Mouse (Mus musculus) embryonic facial prominence, embryonic 14.5 days (tissue): Measurements from ENCODE around the gene Hspb8. TPM values are rescaled to one million over a fixed set of nuclear protein-coding genes. Genes with fewer than 3 reads are reported as not detected.

Source experiments
- ATAC-seq: fragments of 200-750 bp; cut with Nextera tagmentation; 2 replicates; pipeline ENCODE4 v1.8.0; 2017; ENCODE audit warnings: low read depth, moderate number of reproducible peaks, moderate TSS enrichment
- DNase-seq: peaks from one replicate; pipeline ENCODE4 v3.0.0-alpha.2; 2015; ENCODE audit warnings: low spot score
- H3K27ac ChIP-seq: fragments of 300-500 bp; sonication (generic); replicated peaks from 2 replicates; pipeline ENCODE4 v1.5.1; 2014; ENCODE audit warnings: low read depth, mild to moderate bottlenecking, low read length, moderate library complexity
- H3K27me3 ChIP-seq: fragments of 300-500 bp; sonication (generic); replicated peaks from 2 replicates; pipeline ENCODE4 v1.6.1; 2014; ENCODE audit warnings: low read length; ENCODE audit not compliant: control insufficient read depth, insufficient read depth
- H3K36me3 ChIP-seq: fragments of 300-500 bp; sonication (generic); 2 replicates; pipeline ENCODE4 v1.6.1; 2014; ENCODE audit warnings: low read length, mixed read lengths; ENCODE audit not compliant: control insufficient read depth, insufficient read depth
- H3K4me1 ChIP-seq: fragments of 300-500 bp; sonication (generic); 2 replicates; pipeline ENCODE4 v1.6.1; 2014; ENCODE audit warnings: antibody characterized with exemption, low read length; ENCODE audit not compliant: control insufficient read depth, insufficient read depth
- H3K4me2 ChIP-seq: fragments of 300-500 bp; sonication (generic); 2 replicates; pipeline ENCODE4 v1.6.1; 2014; ENCODE audit warnings: low read depth, mild to moderate bottlenecking, low read length, moderate library complexity, mixed read lengths
- H3K4me3 ChIP-seq: fragments of 300-500 bp; sonication (generic); 2 replicates; pipeline ENCODE4 v1.5.1; 2014; ENCODE audit warnings: low read depth, mild to moderate bottlenecking, low read length
- H3K9ac ChIP-seq: fragments of 300-500 bp; sonication (generic); 2 replicates; pipeline ENCODE4 v1.6.1; 2014; ENCODE audit warnings: low read depth, mild to moderate bottlenecking, low read length, moderate library complexity, mixed read lengths
- H3K9me3 ChIP-seq: fragments of 300-500 bp; sonication (generic); 2 replicates; pipeline ENCODE4 v1.6.1; 2016; ENCODE audit warnings: low read length; ENCODE audit not compliant: control insufficient read depth
- WGBS: fragments of 180-500 bp; shearing (Covaris S2); extraction: QIAGEN DNeasy Blood & Tissue Kit; methylation state at CpG from one replicate; pipeline ENCODE4 v1.1.7; 2014; 5-methylcytosine and 5-hydroxymethylcytosine counted together
- polyA plus RNA-seq: library from polyadenylated mRNA; unstranded; fragments of >200 nt; fragmentation: Nextera tagmentation; extraction: Ambion mirVana; gene quantifications from 2 replicates; pipeline ENCODE4 v1.2.1, GENCODE M21; 2014

The Hspb8 gene
- polyA plus RNA-seq, 1 experiment from 2014 or later, result 27.3 TPM

GRCm38 (mm10) chr5:116378872-116379271 lies 43.8 kb downstream of the Hspb8 start:
- H3K4me3 ChIP-seq, result no peak overlapping the region
- no peaks in the 10 kb centered on the region for H3K9me3 ChIP-seq
- H3K36me3 ChIP-seq, result no peaks in the 10 kb centered on the region
- no peak overlapping the region for H3K4me2 ChIP-seq
- H3K27ac ChIP-seq, result no peak overlapping the region
- 0 out of 2 replicates have a peak, but pooled peaks cover 5% of the 10 kb centered on the region for H3K4me1 ChIP-seq
- 39% methylated on average over 5 of the region's 5 CpGs for WGBS
- H3K27me3 ChIP-seq, result 0 out of 2 replicates have a peak, but pooled peaks cover 4% of the 10 kb centered on the region
- DNase-seq, result peak; percentile 54
- ATAC-seq, result peak; percentile 37
- no peak overlapping the region for H3K9ac ChIP-seq

DNA sequence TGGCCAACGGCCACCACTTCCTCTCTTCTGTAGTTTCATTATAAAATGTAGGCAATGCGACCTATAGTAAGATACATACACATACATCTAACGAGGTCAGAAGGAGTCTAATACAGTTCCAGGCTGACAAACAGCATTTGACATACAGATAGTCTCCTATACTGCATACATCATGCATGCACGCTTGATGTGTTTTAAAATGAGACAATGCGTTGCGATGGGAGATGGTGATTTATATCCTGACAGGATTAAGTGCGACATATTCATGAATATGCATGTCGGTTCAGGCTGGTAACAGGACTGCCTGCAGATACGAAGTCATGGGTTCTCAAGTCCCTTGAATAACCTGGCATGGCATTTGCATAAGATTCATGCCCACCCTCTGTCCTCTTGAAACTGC lies 54.7 kb downstream of the Hspb8 start:
- DNase-seq (no peak), ATAC-seq (no peak)
- H3K36me3 ChIP-seq, result no peaks in the 10 kb centered on the region
- no peaks in the 10 kb centered on the region for H3K27me3 ChIP-seq
- H3K4me2 ChIP-seq, result no peak overlapping the region
- WGBS, result 84% methylated on average over 9 of the region's 9 CpGs
- H3K4me3 ChIP-seq, result no peak overlapping the region
- no peaks in the 10 kb centered on the region; the same call in none of the 2 replicates for H3K4me1 ChIP-seq
- no peak overlapping the region for H3K27ac ChIP-seq
- H3K9me3 ChIP-seq, result no peaks in the 10 kb centered on the region
- no peak overlapping the region for H3K9ac ChIP-seq

GRCm38 (mm10) chr5:116366889-116367682 lies 55.6 kb downstream of the Hspb8 start:
- Histone ChIP-seq H3K9ac (no peak overlapping the region), H3K4me3 (no peak overlapping the region), H3K36me3 (no peaks in the 10 kb centered on the region), H3K9me3 (no peaks in the 10 kb centered on the region), H3K4me2 (no peak overlapping the region), H3K4me1 (no peaks in the 10 kb centered on the region; the same call in none of the 2 replicates), H3K27me3 (no peaks in the 10 kb centered on the region), H3K27ac (no peak overlapping the region)
- ATAC-seq, result no peak
- 63% methylated on average over 20 of the region's 20 CpGs for WGBS
- no peak for DNase-seq

- no peak overlapping the region for H3K9ac ChIP-seq
- no peaks in the 10 kb centered on the region for H3K36me3 ChIP-seq
- DNase-seq (no peak), ATAC-seq (no peak)
- no peak overlapping the region for H3K27ac ChIP-seq
- H3K9me3 ChIP-seq, result no peaks in the 10 kb centered on the region
- no peak overlapping the region for H3K4me2 ChIP-seq
- H3K27me3 ChIP-seq, result no peaks in the 10 kb centered on the region
- WGBS, result 76% methylated on average over 6 of the region's 6 CpGs
- H3K4me3 ChIP-seq, result no peak overlapping the region
- 0 out of 2 replicates have a peak, but pooled peaks cover 3% of the 10 kb centered on the region for H3K4me1 ChIP-seq
Observed at GRCm38 (mm10) chr5:116361342-116361741, 61.3 kb downstream of the Hspb8 start.

GRCm38 (mm10) chr5:116360751-116361150 lies 61.9 kb downstream of the Hspb8 start:
- Histone ChIP-seq H3K9ac (no peak overlapping the region), H3K4me2 (no peak overlapping the region), H3K27ac (no peak overlapping the region), H3K27me3 (no peaks in the 10 kb centered on the region), H3K4me3 (no peak overlapping the region), H3K9me3 (no peaks in the 10 kb centered on the region), H3K36me3 (no peaks in the 10 kb centered on the region), H3K4me1 (0 out of 2 replicates have a peak, but pooled peaks cover 3% of the 10 kb centered on the region)
- ATAC-seq (0 out of 2 replicates have a peak, but pooled peaks have one; percentile 50), DNase-seq (peak; percentile 71)
- WGBS, result 22% methylated on average over 4 of the region's 4 CpGs

Other genes with a start within 250 kb of the Hspb8 start
- gene Ccdc60, start 133.9 kb downstream of the Hspb8 start, polyA plus RNA-seq, result 1.1 and 1.9 TPM in 2 replicates
- gene Srrm4, start 169.0 kb upstream of the Hspb8 start, polyA plus RNA-seq, result 1.2 and 1.4 TPM in 2 replicates